Mouse (Mus musculus) CH12.LX (cell line): Measurements from ENCODE around the gene Cnpy3. TPM values are rescaled to one million over a fixed set of nuclear protein-coding genes. Genes with fewer than 3 reads are reported as not detected.

Experiments used
- DNase-seq: peaks from one replicate; pipeline ENCODE4 v3.0.0-alpha.2; 2013; ENCODE audit errors: extremely low read depth
- H3K27ac ChIP-seq: 2 replicates; pipeline ENCODE4 v1.5.1; 2012; ENCODE audit warnings: low read depth, mild to moderate bottlenecking, control low read depth, moderate library complexity; ENCODE audit not compliant: insufficient read depth
- H3K27me3 ChIP-seq: replicated peaks from 2 replicates; pipeline ENCODE3; 2012; ENCODE audit warnings: inconsistent platforms
- H3K36me3 ChIP-seq, 2 experiments: replicated peaks in 1 of 2; 2 replicates each; pipeline versions ENCODE3 to v1.6.1; 2012; ENCODE audit warnings: inconsistent platforms in 1 of 2, low read length in 1 of 2, mild to moderate bottlenecking in 1 of 2, mixed read lengths in 1 of 2, moderate library complexity in 1 of 2; ENCODE audit not compliant: control insufficient read depth in 1 of 2, insufficient read depth in 1 of 2
- H3K4me1 ChIP-seq, 2 experiments: 2 replicates each; pipeline ENCODE4 v1.6.1; 2012; ENCODE audit warnings: inconsistent platforms in 1 of 2, moderate library complexity in 1 of 2; ENCODE audit not compliant: insufficient read depth in 2 of 2, control insufficient read depth in 1 of 2
- H3K4me2 ChIP-seq: 2 replicates; pipeline ENCODE4 v1.6.1; 2012; ENCODE audit warnings: low read depth, mild to moderate bottlenecking, control low read depth; ENCODE audit not compliant: poor library complexity, insufficient read depth, severe bottlenecking
- H3K4me3 ChIP-seq, 3 experiments: fragments of 150-350 bp in 1 of 3; sonication (generic) in 1 of 3; replicated peaks in 1 of 3; 2 replicates each; pipeline versions ENCODE3 to v1.5.1; 2011 to 2012; ENCODE audit warnings: low read depth in 2 of 3, low read length in 2 of 3, mild to moderate bottlenecking in 2 of 3, moderate library complexity in 2 of 3, control low read depth in 1 of 3, improper control_type of control experiment in 1 of 3, inconsistent platforms in 1 of 3, mixed read lengths in 1 of 3; ENCODE audit not compliant: poor library complexity in 1 of 3
- H3K79me2 ChIP-seq: replicated peaks from 2 replicates; pipeline ENCODE4 v1.6.1; 2012; ENCODE audit warnings: mild to moderate bottlenecking, moderate library complexity; ENCODE audit not compliant: control insufficient read depth, poor library complexity, insufficient read depth, severe bottlenecking; ENCODE audit errors: extremely low read depth
- H3K9ac ChIP-seq: 2 replicates; pipeline ENCODE4 v1.6.1; 2012; ENCODE audit warnings: low read depth, mild to moderate bottlenecking, control low read depth, moderate library complexity; ENCODE audit not compliant: insufficient read depth
- H3K9me3 ChIP-seq: replicated peaks from 2 replicates; pipeline ENCODE3; 2012; ENCODE audit warnings: low read length, inconsistent platforms, mixed read lengths
- CHD1 ChIP-seq: IDR thresholded peaks from 2 replicates; pipeline ENCODE4 v1.6.1; 2012; ENCODE audit warnings: low read depth, low read length, improper control_type of control experiment, inconsistent platforms
- CTCF ChIP-seq, 2 experiments: IDR thresholded peaks in 1 of 2; conservative IDR thresholded peaks in 1 of 2; 2 replicates each; pipeline ENCODE4 v1.5.1; 2011 to 2012; ENCODE audit warnings: low read depth in 2 of 2, low read length in 2 of 2, improper control_type of control experiment in 1 of 2, inconsistent platforms in 1 of 2, mild to moderate bottlenecking in 1 of 2, moderate library complexity in 1 of 2
- E2F4 ChIP-seq: IDR thresholded peaks from 2 replicates; pipeline ENCODE4 v1.6.1; 2011; ENCODE audit warnings: low read depth, low read length, improper control_type of control experiment; ENCODE audit not compliant: insufficient replicate concordance
- ELF1 ChIP-seq: IDR thresholded peaks from 2 replicates; pipeline ENCODE4 v1.6.1; 2014; ENCODE audit warnings: low read depth, mild to moderate bottlenecking, inconsistent platforms, low read length, improper control_type of control experiment
- ETS1 ChIP-seq: conservative IDR thresholded peaks from 2 replicates; pipeline ENCODE4 v1.6.1; 2012; ENCODE audit warnings: low read depth, mild to moderate bottlenecking, inconsistent platforms, low read length, improper control_type of control experiment, moderate library complexity
- HCFC1 ChIP-seq: IDR thresholded peaks from 2 replicates; pipeline ENCODE4 v1.6.1; 2012; ENCODE audit warnings: low read depth, mild to moderate bottlenecking, inconsistent platforms, low read length, improper control_type of control experiment
- IRF4 ChIP-seq: IDR thresholded peaks from 2 replicates; pipeline ENCODE4 v1.6.1; 2014; ENCODE audit warnings: low read depth, mild to moderate bottlenecking, inconsistent platforms, low read length, improper control_type of control experiment
- JUND ChIP-seq: conservative IDR thresholded peaks from 2 replicates; pipeline ENCODE4 v1.6.1; 2011; ENCODE audit warnings: low read depth, low read length, improper control_type of control experiment
- KAT2A ChIP-seq: IDR thresholded peaks from 2 replicates; pipeline ENCODE4 v1.6.1; 2012; ENCODE audit warnings: low read length, improper control_type of control experiment, inconsistent platforms; ENCODE audit not compliant: insufficient replicate concordance
- MAX ChIP-seq: IDR thresholded peaks from 2 replicates; pipeline ENCODE4 v1.6.1; 2011; ENCODE audit warnings: low read length, improper control_type of control experiment
- MAZ ChIP-seq: IDR thresholded peaks from 2 replicates; pipeline ENCODE4 v1.6.1; 2012; ENCODE audit warnings: low read depth, mild to moderate bottlenecking, inconsistent platforms, low read length, improper control_type of control experiment, moderate library complexity
- MXI1 ChIP-seq: IDR thresholded peaks from 2 replicates; pipeline ENCODE4 v1.6.1; 2011; ENCODE audit warnings: mild to moderate bottlenecking, low read depth, low read length, improper control_type of control experiment
- MYC ChIP-seq: IDR thresholded peaks from 2 replicates; pipeline ENCODE4 v1.6.1; 2011; ENCODE audit warnings: low read depth, mild to moderate bottlenecking, improper control_type of control experiment, low read length
- NELFE ChIP-seq: IDR thresholded peaks from 2 replicates; pipeline ENCODE4 v1.6.1; 2011; ENCODE audit warnings: low read depth, low read length, improper control_type of control experiment
- NRF1 ChIP-seq: IDR thresholded peaks from 2 replicates; pipeline ENCODE4 v1.6.1; 2014; ENCODE audit warnings: low read depth, mild to moderate bottlenecking, inconsistent platforms, low read length, improper control_type of control experiment, moderate library complexity
- PAX5 ChIP-seq: IDR thresholded peaks from 2 replicates; pipeline ENCODE4 v1.6.1; 2012; ENCODE audit warnings: low read length, inconsistent platforms, mixed read lengths
- POLR2A ChIP-seq: IDR thresholded peaks from 2 replicates; pipeline ENCODE4 v1.6.1; 2011; ENCODE audit warnings: low read depth, mild to moderate bottlenecking, improper control_type of control experiment, low read length
- POLR2AphosphoS2 ChIP-seq: IDR thresholded peaks from 2 replicates; pipeline ENCODE4 v1.6.1; 2011; ENCODE audit warnings: low read depth, low read length, improper control_type of control experiment
- RAD21 ChIP-seq: IDR thresholded peaks from 2 replicates; pipeline ENCODE4 v1.6.1; 2011; ENCODE audit warnings: low read depth, mild to moderate bottlenecking, low read length, improper control_type of control experiment, moderate library complexity
- SIN3A ChIP-seq: IDR thresholded peaks from 2 replicates; pipeline ENCODE4 v1.6.1; 2012; ENCODE audit warnings: low read length, improper control_type of control experiment, inconsistent platforms
- TBP ChIP-seq: conservative IDR thresholded peaks from 2 replicates; pipeline ENCODE4 v1.6.1; 2011; ENCODE audit warnings: low read depth, low read length, improper control_type of control experiment
- TCF12 ChIP-seq: IDR thresholded peaks from 2 replicates; pipeline ENCODE4 v1.6.1; 2014; ENCODE audit warnings: low read depth, mild to moderate bottlenecking, inconsistent platforms, low read length, improper control_type of control experiment
- UBTF ChIP-seq: IDR thresholded peaks from 2 replicates; pipeline ENCODE4 v1.6.1; 2012; ENCODE audit warnings: low read depth, mild to moderate bottlenecking, inconsistent platforms, low read length, improper control_type of control experiment, moderate library complexity
- USF1 ChIP-seq: IDR thresholded peaks from 2 replicates; pipeline ENCODE4 v1.6.1; 2014; ENCODE audit warnings: low read depth, mild to moderate bottlenecking, inconsistent platforms, low read length, improper control_type of control experiment
- ZMIZ1 ChIP-seq: IDR thresholded peaks from 2 replicates; pipeline ENCODE4 v1.6.1; 2012; ENCODE audit warnings: low read depth, mild to moderate bottlenecking, inconsistent platforms, low read length, improper control_type of control experiment
- ZNF384 ChIP-seq: IDR thresholded peaks from 2 replicates; pipeline ENCODE4 v1.6.1; 2012; ENCODE audit warnings: low read depth, low read length, improper control_type of control experiment, inconsistent platforms
- dilution Hi-C: fragments of 300-500 bp; cut with MboI; formaldehyde crosslinking; loops from 2 replicates; pipeline ENCODE4 v1.14.3; 2020; ENCODE audit warnings: low sequenced_read_pairs; ENCODE audit not compliant: extremely low pct_unique_long_range_greater_than_20kb, extremely low pct_ligation_motif_present
- in situ Hi-C: fragments of 300-500 bp; cut with MboI; formaldehyde crosslinking; loops from 3 replicates; pipeline ENCODE4 v1.14.3; 2019; ENCODE audit warnings: low sequenced_read_pairs, low pct_ligation_motif_present, low pct_unique_long_range_greater_than_20kb, mixed read lengths
- polyA plus RNA-seq: library from polyadenylated mRNA; unstranded; fragments of >175 nt; gene quantifications from 2 replicates; pipeline ENCODE4 v1.2.1, GENCODE M21; 2012; ENCODE audit warnings: low read depth; ENCODE audit not compliant: insufficient read length
- total RNA-seq, 2 experiments: library from RNA; depleted of rRNA; stranded (reverse); fragments of 300-350 nt in 1 of 2; fragments of >200 nt in 1 of 2; gene quantifications; 2 replicates each; pipeline ENCODE4 v1.2.3; 2012 to 2014

Cnpy3 gene
- total and polyA plus RNA-seq, 3 experiments: 78.6 to 102 (median 94.8) TPM

DNA sequence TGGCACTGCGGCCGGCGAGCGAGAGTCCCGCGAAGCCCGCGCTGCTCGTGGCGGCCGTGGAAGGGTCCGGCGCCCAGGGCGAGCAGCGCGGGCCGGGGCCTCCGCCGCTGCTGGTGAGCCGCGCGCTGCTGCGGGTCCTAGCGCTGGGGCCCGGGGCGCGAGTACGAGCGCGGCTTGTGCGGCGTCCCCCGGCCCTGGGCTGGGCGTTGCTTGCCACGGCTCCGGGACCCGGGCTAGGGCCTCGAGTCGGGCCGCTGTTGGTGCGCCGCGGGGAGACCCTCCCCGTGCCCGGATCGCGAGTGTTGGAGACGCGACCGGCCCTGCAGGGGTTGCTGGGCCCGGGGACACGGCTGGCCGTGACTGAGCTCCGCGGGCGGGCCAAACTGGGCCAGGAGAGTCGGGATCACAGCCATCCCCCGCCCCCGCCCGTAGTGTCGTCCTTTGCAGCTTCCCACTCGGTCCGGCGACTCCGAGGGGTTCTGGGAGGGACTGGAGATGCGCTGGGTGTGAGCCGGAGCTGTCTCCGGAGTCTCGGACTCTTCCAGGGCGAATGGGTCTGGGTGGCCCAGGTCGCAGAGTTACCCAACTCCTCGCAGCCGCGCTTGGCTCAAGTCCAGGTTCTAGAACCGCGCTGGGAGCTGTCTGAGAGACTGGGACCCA lies 40.3 kb downstream of the Cnpy3 start:
- peaks cover 6 to 18% of the 10 kb centered on the region in 2 experiments for H3K4me1 ChIP-seq
- peak overlapping the region; percentile 84 to 99 (median 87) for H3K4me3 ChIP-seq
- in situ Hi-C loops: loop anchor here (5.0 kb wide), 1 partner anchor 59 kb away; the partner anchor contains the start of gene Cul7
- H3K9me3 ChIP-seq: peaks cover 10% of the 10 kb centered on the region
- H3K27ac ChIP-seq: peak overlapping the region; percentile 15
- peaks cover 17 to 35% of the 10 kb centered on the region in 2 experiments for H3K36me3 ChIP-seq
- H3K4me2 ChIP-seq: peak overlapping the region; percentile 86
- H3K79me2 ChIP-seq: peaks cover 19% of the 10 kb centered on the region
- DNase-seq: no peak
- H3K9ac ChIP-seq: peak overlapping the region; percentile 91
- no peaks in the 10 kb centered on the region for H3K27me3 ChIP-seq
- TF ChIP-seq JUND (no peak), ZMIZ1 (no peak), UBTF (no peak), POLR2A (no peak), USF1 (no peak), CHD1 (no peak), ZNF384 (no peak), PAX5 (no peak), TBP (no peak), CTCF (conservative IDR thresholded peaks at IDR 0.05 in 1 of 2, IDR thresholded peaks at IDR 0.05 in 1 of 2; ENCODE audit: low read depth in 2 of 2, low read length in 2 of 2) (no peak), ELF1 (no peak), ETS1 (no peak)
- dilution Hi-C loops: no loop called here

DNA sequence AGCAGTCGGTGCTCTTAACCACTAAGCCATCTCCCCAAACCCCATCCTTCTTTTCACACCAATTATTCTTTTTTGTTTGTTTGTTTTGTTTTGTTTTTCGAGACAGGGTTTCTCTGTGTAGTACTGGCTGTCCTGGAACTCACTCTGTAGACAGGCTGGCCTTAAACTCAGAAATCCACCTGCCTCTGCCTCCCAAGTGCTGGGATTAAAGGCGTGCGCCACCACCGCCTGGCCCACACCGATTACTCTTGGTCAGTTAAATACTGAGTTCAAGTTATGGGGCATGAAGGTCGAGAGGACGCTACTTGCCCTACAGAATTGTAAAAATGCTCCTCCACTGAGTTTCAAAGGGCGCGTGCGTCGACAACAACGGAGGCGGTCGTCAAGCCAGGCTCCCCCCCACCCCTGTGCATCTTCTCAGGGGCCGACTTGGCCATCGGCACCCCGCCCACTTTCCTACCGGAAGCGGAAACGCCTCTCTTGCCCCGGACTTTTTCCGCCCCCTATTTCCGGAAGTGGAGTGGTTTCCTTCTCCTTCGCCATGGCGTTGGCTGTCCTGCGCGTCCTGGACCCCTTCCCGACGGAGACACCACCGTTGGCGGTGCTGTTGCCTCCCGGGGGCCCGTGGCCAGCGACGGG lies 40.9 kb downstream of the Cnpy3 start, which contains the start of gene Pex6:
Gene Pex6 (plus strand): TSS at position 505 of the 639 bp plus-strand sequence.
- peak; percentile 96 for DNase-seq
- peak; percentile 89 for TF ChIP-seq HCFC1
- peak; percentile 59; the same call in 1 of the 2 replicates for TF ChIP-seq MAX
- TF ChIP-seq NRF1: peak; percentile 53
- TF ChIP-seq MYC: 0 out of 2 replicates have a peak, but pooled peaks have one; percentile 30
- TF ChIP-seq ELF1: peak; percentile 96
- peak; percentile 79 for TF ChIP-seq ZMIZ1
- peak; percentile 92 for TF ChIP-seq MAZ
- TF ChIP-seq POLR2A: peak; percentile 87
- TF ChIP-seq POLR2AphosphoS2: 0 out of 2 replicates have a peak, but pooled peaks have one; percentile 33
- no peak for TF ChIP-seq RAD21
- TF ChIP-seq NELFE: peak; percentile 77; the same call in 1 of the 2 replicates
- peak; percentile 64; the same call in 1 of the 2 replicates for TF ChIP-seq TBP
- peak; percentile 95 for TF ChIP-seq SIN3A
- TF ChIP-seq TCF12: peak; percentile 81
- TF ChIP-seq KAT2A: peak; percentile 76; the same call in 1 of the 2 replicates
- TF ChIP-seq MXI1: peak; percentile 77
- TF ChIP-seq IRF4: peak; percentile 26; the same call in 1 of the 2 replicates
- TF ChIP-seq E2F4: no peak
- no peak for TF ChIP-seq CTCF (conservative IDR thresholded peaks at IDR 0.05 in 1 of 2, IDR thresholded peaks at IDR 0.05 in 1 of 2; ENCODE audit: low read depth in 2 of 2, low read length in 2 of 2)
- TF ChIP-seq PAX5: no peak
- TF ChIP-seq, all 38 proteins: peak for 16
- Histone ChIP-seq H3K27ac (peak within 1 kb of the TSS; percentile 15), H3K4me3 (peak within 1 kb of the TSS; percentile 84 to 99 (median 87)), H3K4me1 (peaks cover 6 to 18% of the 10 kb centered on the region in 2 experiments), H3K9me3 (peaks cover 10% of the 10 kb centered on the region), H3K36me3 (peaks cover 15 to 28% of the 10 kb centered on the region in 2 experiments), H3K9ac (peak within 1 kb of the TSS; percentile 91), H3K27me3 (no peaks in the 10 kb centered on the region), H3K4me2 (peak within 1 kb of the TSS; percentile 86), H3K79me2 (peaks cover 19% of the 10 kb centered on the region)
- in situ Hi-C loops (loop anchor here (5.0 kb wide), 1 partner anchor 59 kb away; the partner anchor contains the start of gene Cul7), dilution Hi-C loops (no loop called here)
